Mouse (Mus musculus) liver, embryonic 14.5 days (tissue): ENCODE results near the gene Igsf21.

Source experiments
- CTCF ChIP-seq: IDR thresholded peaks from 2 replicates; pipeline ENCODE4 v1.5.1; 2016; ENCODE audit warnings: antibody characterized with exemption, low read depth, control low read depth
- EP300 ChIP-seq: IDR thresholded peaks from 2 replicates; pipeline ENCODE4 v1.6.1; 2016; ENCODE audit warnings: antibody characterized with exemption, low read depth

GRCm38 (mm10) chr4:140192276-140193002 is 54.1 kb downstream of the Igsf21 start:
- TF ChIP-seq EP300 (no peak), CTCF (no peak)
